Mouse (Mus musculus) CD4-positive naive resting alpha-beta T cell, adult 76 days (primary cell): ENCODE data around the gene Itgal. TPM values are rescaled to one million over a fixed set of nuclear protein-coding genes. Genes with fewer than 3 reads are reported as not detected.

Experiments
- total RNA-seq: library from RNA; stranded (reverse); gene quantifications from one replicate; pipeline ENCODE4 v1.2.4, GENCODE M21; 2023

Itgal gene
- total RNA-seq = 193 TPM

DNA sequence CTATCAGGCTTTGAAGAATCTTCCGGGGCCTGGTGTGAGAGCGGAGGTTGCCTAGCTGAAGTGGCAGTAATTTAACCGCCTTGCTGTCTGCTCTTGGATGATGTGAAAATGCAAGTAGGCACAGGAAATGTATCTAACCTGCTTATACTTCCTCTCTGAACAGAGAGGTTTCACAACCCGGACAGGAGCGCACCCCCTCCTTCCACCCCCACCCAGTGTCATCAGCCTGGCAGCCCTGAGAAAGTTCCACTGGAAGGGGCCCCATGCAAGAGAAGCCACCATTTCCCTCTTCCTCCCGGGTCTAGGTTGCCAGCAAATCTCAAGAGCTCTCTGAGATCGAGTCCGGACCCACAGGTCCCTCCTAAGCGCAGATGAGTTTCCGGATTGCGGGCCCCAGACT lies at the start of gene Itgal:
Gene Itgal (plus strand): TSS at position 163 of the 400 bp plus-strand sequence.

DNA sequence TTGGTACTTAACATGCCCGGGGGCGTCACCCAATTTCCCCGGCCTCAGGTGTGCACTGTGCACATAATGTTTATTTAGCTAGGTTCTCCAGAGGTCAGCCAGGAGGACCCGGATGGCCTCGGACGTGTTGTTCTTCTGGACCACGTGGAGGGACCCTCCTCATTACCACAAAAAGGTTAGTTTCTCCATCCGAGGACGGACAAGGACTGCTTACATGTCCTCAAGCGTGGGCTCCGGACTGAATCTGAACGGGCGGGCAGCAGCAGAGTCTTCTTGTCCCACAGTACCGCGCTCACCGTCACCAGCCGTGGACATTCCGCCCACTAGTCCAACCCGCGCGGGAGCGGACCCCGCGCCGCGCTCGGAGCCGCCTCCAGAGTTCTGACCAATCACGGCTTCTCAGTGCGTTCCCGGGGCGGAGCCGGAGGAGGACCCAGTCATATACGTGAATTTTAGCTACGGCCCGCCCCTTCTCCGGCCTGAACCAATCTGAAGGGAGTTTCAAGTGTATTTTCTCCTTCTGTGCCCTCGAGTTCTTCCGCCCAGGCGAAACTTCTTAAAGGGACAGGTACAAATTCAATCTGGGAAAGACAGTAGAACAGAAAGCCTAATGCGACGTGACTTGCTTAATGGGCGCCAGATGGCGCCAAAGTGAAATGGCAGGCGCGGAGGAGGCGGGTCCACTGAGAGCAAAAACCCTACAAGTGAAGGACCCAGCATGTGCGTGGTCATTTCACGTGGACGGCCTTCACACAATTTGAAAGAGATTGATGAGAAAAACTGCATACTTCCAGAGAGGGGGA lies 35.5 kb upstream of the Itgal start, which contains the start of gene Dctpp1:
Gene Dctpp1 (minus strand): TSS at position 401 of the 803 bp plus-strand sequence.

DNA sequence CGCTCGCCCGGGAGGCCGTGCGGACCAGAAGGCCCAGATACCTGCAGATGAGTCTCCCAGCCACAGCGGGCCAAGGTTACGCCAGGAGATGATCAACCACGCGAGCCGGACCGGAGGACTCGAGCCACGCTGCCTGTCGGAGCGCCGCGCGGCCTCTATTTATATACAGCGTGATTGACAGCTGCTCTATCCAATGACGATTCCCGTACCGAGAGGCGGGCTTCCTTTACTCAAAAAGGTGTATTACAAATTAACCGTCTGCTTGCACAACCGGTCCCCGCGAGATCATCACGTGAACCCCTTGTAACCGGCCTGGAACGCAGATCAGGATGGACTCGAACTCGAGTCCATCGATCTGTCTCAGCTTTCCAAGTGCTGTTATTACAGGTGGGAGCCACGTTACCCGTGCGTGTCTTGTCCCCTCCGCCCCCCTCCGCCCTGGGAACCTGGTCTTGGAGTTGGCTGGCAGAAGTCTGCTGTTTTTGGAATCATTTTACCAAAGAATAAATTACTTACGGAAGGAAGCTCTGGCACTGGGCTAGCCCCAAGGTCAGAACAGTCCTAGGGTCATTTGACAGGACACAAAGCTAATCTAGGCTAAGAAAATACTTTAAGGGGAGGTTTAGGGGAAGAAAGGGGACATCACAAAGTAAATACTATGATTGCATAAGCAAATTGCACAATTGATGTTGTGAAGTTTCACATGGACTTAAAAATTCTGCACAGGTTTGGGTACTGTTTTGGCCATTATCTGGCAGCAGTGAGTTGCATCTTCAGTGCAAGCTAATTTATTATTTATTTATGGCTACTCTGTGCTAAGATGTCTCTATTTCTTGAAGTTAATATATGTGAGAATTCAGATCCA lies 21.9 kb upstream of the Itgal start, which contains the start of gene Sephs2:
Gene Sephs2 (minus strand): TSS at position 131 of the 865 bp plus-strand sequence.

DNA sequence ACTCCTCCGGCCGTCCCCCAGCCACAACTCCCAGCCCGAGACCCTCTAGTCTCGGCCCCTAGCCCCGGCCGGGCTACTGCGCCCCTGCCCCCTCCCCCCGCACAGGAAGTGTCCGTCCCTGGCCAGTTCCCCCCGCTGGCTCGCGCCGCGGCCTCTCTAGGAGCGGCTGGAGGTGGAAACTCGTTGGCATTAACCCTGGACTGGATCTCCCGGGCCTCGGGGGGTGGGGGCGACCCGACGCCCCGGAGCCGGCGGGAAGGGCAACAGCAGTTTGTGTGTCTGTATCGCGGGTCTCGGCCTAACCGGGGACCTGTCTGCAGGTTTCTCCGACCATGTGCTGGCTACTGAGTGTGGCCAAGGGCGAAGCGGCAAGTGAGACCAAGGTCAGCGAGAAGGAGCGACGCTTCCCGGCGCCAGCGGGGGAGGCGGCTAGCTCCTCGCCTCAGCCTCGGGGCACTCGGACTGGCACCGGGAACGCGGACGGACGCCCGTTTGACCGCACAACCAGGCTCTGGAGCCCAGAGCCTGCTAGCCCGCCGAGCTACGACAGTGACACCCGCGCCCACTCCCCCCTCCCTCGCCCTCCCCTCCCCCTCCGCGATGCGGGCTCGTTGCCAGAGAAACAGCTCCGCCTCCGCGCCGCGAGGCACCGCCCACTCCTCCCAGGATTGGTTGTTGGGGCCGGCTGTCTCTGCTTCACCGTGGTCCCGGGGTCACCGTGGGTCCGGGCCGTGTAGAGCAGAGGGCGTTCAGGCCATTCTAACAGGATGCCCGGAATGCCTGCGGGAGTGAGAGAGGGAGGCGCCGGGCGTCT lies 49.7 kb downstream of the Itgal start, which contains the start of gene Zfp768:
Gene Zfp768 (minus strand): TSS at position 78 of the 814 bp plus-strand sequence.

DNA sequence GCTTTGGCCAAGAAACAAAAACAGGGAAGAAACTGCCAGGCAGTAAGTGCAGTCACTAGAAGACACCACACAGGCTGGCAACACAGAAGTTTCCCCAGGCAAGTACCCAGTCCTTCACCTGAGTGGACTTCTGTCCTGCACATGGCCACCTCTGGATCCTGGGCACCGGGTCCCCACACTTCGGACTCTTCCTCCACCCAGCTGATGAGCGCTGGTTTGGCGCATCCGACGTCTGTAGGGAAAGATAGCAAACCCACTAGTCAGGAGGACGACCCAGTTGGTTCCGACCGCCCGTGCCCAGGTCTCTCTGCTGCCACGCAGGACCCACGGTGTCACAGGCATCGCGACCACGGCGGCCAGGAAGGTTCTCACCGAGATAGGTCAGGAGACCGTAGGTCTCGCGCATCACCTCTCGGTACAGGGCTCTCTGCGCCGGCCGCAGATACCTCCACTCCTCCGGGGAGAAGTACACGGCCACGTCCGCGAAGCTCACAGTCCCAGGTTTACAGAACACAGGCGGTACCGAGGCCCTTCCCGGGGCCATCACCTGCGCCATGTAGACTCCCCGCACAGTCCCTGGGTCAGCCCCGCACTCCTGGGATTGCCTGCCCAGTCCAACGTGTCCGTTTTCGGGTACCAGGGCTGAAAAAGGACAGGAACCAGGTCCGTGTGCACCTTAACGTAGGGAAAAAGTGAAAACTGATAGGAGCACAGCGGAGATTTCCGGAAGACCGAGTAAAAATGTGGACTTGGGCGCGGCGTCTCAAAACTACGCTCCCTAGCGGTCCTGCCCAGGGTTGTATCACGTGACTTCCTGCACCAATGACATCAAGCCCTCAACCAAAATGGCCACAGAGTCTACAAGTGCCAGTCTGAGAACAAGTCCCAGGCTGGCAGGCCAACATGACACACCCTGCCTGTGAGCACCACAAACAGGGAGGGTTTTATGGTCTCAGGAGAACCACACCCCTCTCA lies 79.5 kb downstream of the Itgal start, which contains the start of gene Zfp747:
Gene Zfp747 (minus strand): TSS at position 780 of the 975 bp plus-strand sequence.

Other genes with a start within 250 kb of the Itgal start
- gene Zg16, start 208.9 kb upstream of the Itgal start, total RNA-seq = not detected
- 36.6 TPM for gene AI467606, start 204.9 kb upstream of the Itgal start, total RNA-seq
- 44.2 TPM for gene Qprt, start 174.0 kb upstream of the Itgal start, total RNA-seq
- gene Spn, start 158.4 kb upstream of the Itgal start, total RNA-seq = 334 TPM
- gene Cd2bp2, start 100.2 kb upstream of the Itgal start, total RNA-seq = 71.0 TPM
- gene Tbc1d10b, start 87.8 kb upstream of the Itgal start, total RNA-seq = 42.1 TPM
- 19.4 TPM for gene Mylpf, start 87.4 kb upstream of the Itgal start, total RNA-seq
- 9.7 TPM for gene Zfp553, start 63.2 kb upstream of the Itgal start, total RNA-seq
- 620 TPM for gene Sept1, start 63.1 kb upstream of the Itgal start, total RNA-seq
- gene Zfp771, start 52.0 kb upstream of the Itgal start, total RNA-seq = 16.4 TPM
- gene Dctpp1, start 35.6 kb upstream of the Itgal start, total RNA-seq = 8.0 TPM
- gene Sephs2, start 22.2 kb upstream of the Itgal start, total RNA-seq = 23.0 TPM
- 0.21 TPM for gene Zfp768, start 49.3 kb downstream of the Itgal start, total RNA-seq
- gene Zfp747, start 79.8 kb downstream of the Itgal start, total RNA-seq = 23.2 TPM
- gene 9130019O22Rik, start 90.9 kb downstream of the Itgal start, total RNA-seq = 4.7 TPM
- 14.9 TPM for gene E430018J23Rik, start 97.4 kb downstream of the Itgal start, total RNA-seq
- gene Zfp764, start 110.6 kb downstream of the Itgal start, total RNA-seq = 12.5 TPM
- gene Zfp688, start 125.8 kb downstream of the Itgal start, total RNA-seq = 14.6 TPM
- 9.8 TPM for gene Zfp689, start 152.9 kb downstream of the Itgal start, total RNA-seq
- 129 TPM for gene Prr14, start 163.4 kb downstream of the Itgal start, total RNA-seq
- 195 TPM for gene Fbrs, start 182.9 kb downstream of the Itgal start, total RNA-seq
- gene Srcap, start 215.7 kb downstream of the Itgal start, total RNA-seq = 267 TPM
- 40.4 TPM for gene Gm42715, start 223.3 kb downstream of the Itgal start, total RNA-seq